Mouse (Mus musculus) lung, postnatal 0 days (tissue): ENCODE data around the gene Ccdc148.

ENCODE experiments used
- CTCF ChIP-seq: IDR thresholded peaks from 2 replicates; pipeline ENCODE4 v1.5.1; 2016; ENCODE audit warnings: antibody characterized with exemption, mild to moderate bottlenecking
- EP300 ChIP-seq: IDR thresholded peaks from 2 replicates; pipeline ENCODE4 v1.6.1; 2016; ENCODE audit warnings: antibody characterized with exemption, mild to moderate bottlenecking, control low read depth

DNA sequence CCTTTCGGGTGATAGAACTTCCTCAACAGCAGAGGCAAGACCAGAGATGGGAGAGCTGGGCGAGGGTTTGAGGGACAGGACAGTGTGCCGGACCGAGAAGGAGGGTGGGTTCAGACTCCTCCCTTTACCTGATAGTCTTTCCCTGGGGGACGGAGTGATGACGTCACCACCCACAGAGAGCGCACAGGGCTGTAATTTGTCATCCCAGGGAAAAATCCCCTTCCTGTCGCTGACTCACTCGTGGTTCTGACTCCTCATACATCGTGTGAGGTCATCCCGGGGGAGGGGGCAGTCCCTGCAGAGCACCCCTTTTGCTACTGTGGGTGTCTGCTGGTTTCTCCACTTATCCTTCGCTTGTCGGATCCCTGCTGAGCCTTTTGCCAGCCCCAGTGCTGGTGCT is 117.9 kb downstream of the Ccdc148 start:
- no peak for TF ChIP-seq CTCF
- TF ChIP-seq EP300, result no peak
